Mouse (Mus musculus) intestine, postnatal 0 days (tissue): ENCODE measurements at regions not wholly inside any gene's neighbourhood (a gene's known extent, or its start where the extent isn't known, plus 50 kb on each side); places are given as distances from the start of the nearest gene placed in this dataset.

Source experiments
- ATAC-seq: fragments of 200-750 bp; cut with Nextera tagmentation; 2 replicates; pipeline ENCODE4 v1.8.0; 2017; ENCODE audit warnings: mild to moderate bottlenecking, moderate TSS enrichment, moderate library complexity
- H3K27ac ChIP-seq: fragments of 300-500 bp; sonication (generic); 2 replicates; pipeline ENCODE4 v1.5.1; 2014; ENCODE audit warnings: mild to moderate bottlenecking, low read depth, low read length, moderate library complexity
- H3K27me3 ChIP-seq: fragments of 300-500 bp; sonication (generic); replicated peaks from 2 replicates; pipeline ENCODE4 v1.6.1; 2014; ENCODE audit warnings: low read length, mixed read lengths; ENCODE audit not compliant: control insufficient read depth, insufficient read depth
- H3K36me3 ChIP-seq: fragments of 300-500 bp; sonication (generic); 2 replicates; pipeline ENCODE4 v1.6.1; 2014; ENCODE audit warnings: mild to moderate bottlenecking, moderate library complexity; ENCODE audit not compliant: control insufficient read depth, insufficient read depth
- H3K4me1 ChIP-seq: fragments of 300-500 bp; sonication (generic); replicated peaks from 2 replicates; pipeline ENCODE4 v1.6.1; 2014; ENCODE audit warnings: antibody characterized with exemption, low read length, mixed read lengths; ENCODE audit not compliant: control insufficient read depth, insufficient read depth
- H3K4me2 ChIP-seq: fragments of 300-500 bp; sonication (generic); replicated peaks from 2 replicates; pipeline ENCODE4 v1.6.1; 2014; ENCODE audit warnings: low read depth, mild to moderate bottlenecking, moderate library complexity
- H3K4me3 ChIP-seq: fragments of 300-500 bp; sonication (generic); 2 replicates; pipeline ENCODE4 v1.5.1; 2014; ENCODE audit warnings: low read depth, low read length
- H3K9ac ChIP-seq: fragments of 300-500 bp; sonication (generic); 2 replicates; pipeline ENCODE4 v1.6.1; 2014; ENCODE audit warnings: mild to moderate bottlenecking, low read depth, low read length
- H3K9me3 ChIP-seq: fragments of 300-500 bp; sonication (generic); 2 replicates; pipeline ENCODE4 v1.6.1; 2016; ENCODE audit warnings: mixed run types; ENCODE audit not compliant: control insufficient read depth
- CTCF ChIP-seq: sonication (generic); IDR thresholded peaks from 2 replicates; pipeline ENCODE4 v1.5.1; 2016; ENCODE audit warnings: low read depth, mild to moderate bottlenecking, control low read depth, antibody characterized with exemption, moderate library complexity
- WGBS: fragments of 180-500 bp; shearing (Covaris S2); extraction: QIAGEN DNeasy Blood & Tissue Kit; methylation state at CpG from one replicate; pipeline ENCODE4 v1.1.7; 2014; 5-methylcytosine and 5-hydroxymethylcytosine counted together

GRCm38 (mm10) chr12:25947107-25947506 is 467.9 kb downstream of the Rnf144a start:
- Histone ChIP-seq H3K9ac (no peak overlapping the region), H3K4me1 (no peaks in the 10 kb centered on the region), H3K36me3 (no peaks in the 10 kb centered on the region), H3K27ac (no peak overlapping the region), H3K27me3 (no peaks in the 10 kb centered on the region), H3K4me3 (no peak overlapping the region), H3K4me2 (no peak overlapping the region), H3K9me3 (no peaks in the 10 kb centered on the region)
- WGBS, result 82% methylated on average over 7 of the region's 7 CpGs
- no peak for TF ChIP-seq CTCF
- no peak for ATAC-seq

GRCm38 (mm10) chr12:25946121-25946520 is 468.9 kb downstream of the Rnf144a start:
- H3K36me3 ChIP-seq, result no peaks in the 10 kb centered on the region
- ATAC-seq, result no peak
- no peak overlapping the region for H3K9ac ChIP-seq
- no peak overlapping the region for H3K4me2 ChIP-seq
- 84% methylated on average over 3 of the region's 3 CpGs for WGBS
- no peak overlapping the region for H3K4me3 ChIP-seq
- no peak overlapping the region for H3K27ac ChIP-seq
- no peaks in the 10 kb centered on the region for H3K27me3 ChIP-seq
- no peaks in the 10 kb centered on the region for H3K9me3 ChIP-seq
- H3K4me1 ChIP-seq, result no peaks in the 10 kb centered on the region
- no peak for TF ChIP-seq CTCF

GRCm38 (mm10) chr12:25938856-25939255 is 476.2 kb downstream of the Rnf144a start:
- Histone ChIP-seq H3K4me1 (no peaks in the 10 kb centered on the region), H3K4me2 (no peak overlapping the region), H3K27ac (no peak overlapping the region), H3K36me3 (no peaks in the 10 kb centered on the region), H3K4me3 (no peak overlapping the region), H3K9ac (no peak overlapping the region), H3K27me3 (no peaks in the 10 kb centered on the region), H3K9me3 (no peaks in the 10 kb centered on the region)
- TF ChIP-seq CTCF, result no peak
- no peak for ATAC-seq
- 77% methylated on average over 6 of the region's 6 CpGs for WGBS

GRCm38 (mm10) chr12:25934946-25935345 is 480.1 kb downstream of the Rnf144a start:
- WGBS, result 80% methylated on average over 5 of the region's 5 CpGs
- H3K9ac ChIP-seq, result no peak overlapping the region
- no peak for TF ChIP-seq CTCF
- no peaks in the 10 kb centered on the region for H3K9me3 ChIP-seq
- H3K4me3 ChIP-seq, result no peak overlapping the region
- no peak for ATAC-seq
- H3K27me3 ChIP-seq, result no peaks in the 10 kb centered on the region
- no peaks in the 10 kb centered on the region for H3K36me3 ChIP-seq
- no peaks in the 10 kb centered on the region for H3K4me1 ChIP-seq
- H3K27ac ChIP-seq, result no peak overlapping the region
- H3K4me2 ChIP-seq, result no peak overlapping the region

- 97% methylated on average over 3 of the region's 3 CpGs for WGBS
- H3K9ac ChIP-seq, result no peak overlapping the region
- H3K4me2 ChIP-seq, result no peak overlapping the region
- TF ChIP-seq CTCF, result no peak
- H3K4me3 ChIP-seq, result no peak overlapping the region
- no peak overlapping the region for H3K27ac ChIP-seq
- H3K27me3 ChIP-seq, result no peaks in the 10 kb centered on the region
- H3K4me1 ChIP-seq, result no peaks in the 10 kb centered on the region
- H3K36me3 ChIP-seq, result no peaks in the 10 kb centered on the region
- no peaks in the 10 kb centered on the region for H3K9me3 ChIP-seq
- no peak for ATAC-seq
Observed at GRCm38 (mm10) chr12:25934526-25934925, 480.5 kb downstream of the Rnf144a start.

- ATAC-seq, result no peak
- no peaks in the 10 kb centered on the region for H3K9me3 ChIP-seq
- TF ChIP-seq CTCF, result no peak
- no peaks in the 10 kb centered on the region for H3K27me3 ChIP-seq
- 50% methylated on average over 5 of the region's 5 CpGs for WGBS
- H3K4me1 ChIP-seq, result no peaks in the 10 kb centered on the region
- H3K27ac ChIP-seq, result no peak overlapping the region
- no peak overlapping the region for H3K4me3 ChIP-seq
- no peak overlapping the region for H3K4me2 ChIP-seq
- no peak overlapping the region for H3K9ac ChIP-seq
- H3K36me3 ChIP-seq, result no peaks in the 10 kb centered on the region
Observed at GRCm38 (mm10) chr12:25926367-25926766, 488.7 kb downstream of the Rnf144a start.

GRCm38 (mm10) chr12:25924526-25924925 is 490.5 kb downstream of the Rnf144a start:
- Histone ChIP-seq H3K4me3 (no peak overlapping the region), H3K27me3 (no peaks in the 10 kb centered on the region), H3K9me3 (no peaks in the 10 kb centered on the region), H3K4me1 (no peaks in the 10 kb centered on the region), H3K4me2 (no peak overlapping the region), H3K36me3 (no peaks in the 10 kb centered on the region), H3K27ac (no peak overlapping the region), H3K9ac (no peak overlapping the region)
- WGBS, result 87% methylated on average over 9 of the region's 9 CpGs
- no peak for TF ChIP-seq CTCF
- no peak for ATAC-seq
